Mouse (Mus musculus): Measurements from ENCODE around the gene Tjp3.

Tjp3 gene

GRCm38 (mm10) chr10:81322444-81322843 lies 31.1 kb upstream of the Tjp3 start:
- TF ChIP-seq NANOG (IDR thresholded peaks at IDR 0.05; ENCODE audit: borderline replicate concordance, low read length) (no peak), POU5F1 (IDR thresholded peaks at IDR 0.05; ENCODE audit: borderline replicate concordance, low read length) (no peak), CTCF (conservative IDR thresholded peaks at IDR 0.05; ENCODE audit: low read length) (no peak)
- Histone ChIP-seq H3K4me3 (replicated peaks; ENCODE audit: low read length) (peak overlapping the region; percentile 100), H3K4me1 (replicated peaks; ENCODE audit: low read depth, low read length) (peaks cover 84% of the 10 kb centered on the region), H3K36me3 (ENCODE audit: insufficient read depth, low read length) (peaks cover 75% of the 10 kb centered on the region), H3K9me3 (ENCODE audit: low read length) (no peaks in the 10 kb centered on the region), H3K27me3 (ENCODE audit: insufficient read depth, low read length) (no peaks in the 10 kb centered on the region)

- H3K9me3 ChIP-seq (ENCODE audit: low read length) = no peaks in the 10 kb centered on the region
- peaks cover 84% of the 10 kb centered on the region for H3K4me1 ChIP-seq (replicated peaks; ENCODE audit: low read depth, low read length)
- TF ChIP-seq CTCF (conservative IDR thresholded peaks at IDR 0.05; ENCODE audit: low read length) = no peak
- no peak for TF ChIP-seq NANOG (IDR thresholded peaks at IDR 0.05; ENCODE audit: borderline replicate concordance, low read length)
- no peak for TF ChIP-seq POU5F1 (IDR thresholded peaks at IDR 0.05; ENCODE audit: borderline replicate concordance, low read length)
- H3K36me3 ChIP-seq (ENCODE audit: insufficient read depth, low read length) = peaks cover 66% of the 10 kb centered on the region
- H3K27me3 ChIP-seq (ENCODE audit: insufficient read depth, low read length) = no peaks in the 10 kb centered on the region
- peak overlapping the region; percentile 100 for H3K4me3 ChIP-seq (replicated peaks; ENCODE audit: low read length)
Observed at GRCm38 (mm10) chr10:81321436-81321835, 30.1 kb upstream of the Tjp3 start.

GRCm38 (mm10) chr10:81320550-81321347 lies 29.4 kb upstream of the Tjp3 start, which contains the start of gene Cactin:
Gene Cactin, plus strand, starts transcription at chr10:81321103.
- Histone ChIP-seq H3K36me3 (ENCODE audit: insufficient read depth, low read length) (peaks cover 65% of the 10 kb centered on the region), H3K27me3 (ENCODE audit: insufficient read depth, low read length) (no peaks in the 10 kb centered on the region), H3K4me3 (replicated peaks; ENCODE audit: low read length) (peak within 1 kb of the TSS; percentile 100), H3K9me3 (ENCODE audit: low read length) (no peaks in the 10 kb centered on the region), H3K4me1 (replicated peaks; ENCODE audit: low read depth, low read length) (peaks cover 84% of the 10 kb centered on the region)
- TF ChIP-seq CTCF (conservative IDR thresholded peaks at IDR 0.05; ENCODE audit: low read length) = no peak
- no peak for TF ChIP-seq NANOG (IDR thresholded peaks at IDR 0.05; ENCODE audit: borderline replicate concordance, low read length)
- no peak for TF ChIP-seq POU5F1 (IDR thresholded peaks at IDR 0.05; ENCODE audit: borderline replicate concordance, low read length)

GRCm38 (mm10) chr10:81319741-81320549 lies 28.6 kb upstream of the Tjp3 start:
- TF ChIP-seq POU5F1 (IDR thresholded peaks at IDR 0.05; ENCODE audit: borderline replicate concordance, low read length) = no peak
- TF ChIP-seq NANOG (IDR thresholded peaks at IDR 0.05; ENCODE audit: borderline replicate concordance, low read length) = no peak
- TF ChIP-seq CTCF (conservative IDR thresholded peaks at IDR 0.05; ENCODE audit: low read length) = no peak
- H3K4me3 ChIP-seq (replicated peaks; ENCODE audit: low read length) = peak overlapping the region; percentile 100
- H3K36me3 ChIP-seq (ENCODE audit: insufficient read depth, low read length) = peaks cover 65% of the 10 kb centered on the region
- H3K9me3 ChIP-seq (ENCODE audit: low read length) = no peaks in the 10 kb centered on the region
- no peaks in the 10 kb centered on the region for H3K27me3 ChIP-seq (ENCODE audit: insufficient read depth, low read length)
- H3K4me1 ChIP-seq (replicated peaks; ENCODE audit: low read depth, low read length) = peaks cover 84% of the 10 kb centered on the region

GRCm38 (mm10) chr10:81319330-81319699 lies 27.9 kb upstream of the Tjp3 start:
- Histone ChIP-seq H3K9me3 (ENCODE audit: low read length) (no peaks in the 10 kb centered on the region), H3K4me1 (replicated peaks; ENCODE audit: low read depth, low read length) (peaks cover 83% of the 10 kb centered on the region), H3K36me3 (ENCODE audit: insufficient read depth, low read length) (peaks cover 65% of the 10 kb centered on the region), H3K27me3 (ENCODE audit: insufficient read depth, low read length) (no peaks in the 10 kb centered on the region), H3K4me3 (replicated peaks; ENCODE audit: low read length) (peak overlapping the region; percentile 100)
- TF ChIP-seq POU5F1 (IDR thresholded peaks at IDR 0.05; ENCODE audit: borderline replicate concordance, low read length) = no peak
- TF ChIP-seq NANOG (IDR thresholded peaks at IDR 0.05; ENCODE audit: borderline replicate concordance, low read length) = no peak
- TF ChIP-seq CTCF (conservative IDR thresholded peaks at IDR 0.05; ENCODE audit: low read length) = no peak

GRCm38 (mm10) chr10:81318589-81319329 lies 27.4 kb upstream of the Tjp3 start:
- peak overlapping the region; percentile 100; the same call in 1 of the 2 replicates for H3K4me3 ChIP-seq (replicated peaks; ENCODE audit: low read length)
- H3K4me1 ChIP-seq (replicated peaks; ENCODE audit: low read depth, low read length) = peaks cover 83% of the 10 kb centered on the region
- no peaks in the 10 kb centered on the region for H3K27me3 ChIP-seq (ENCODE audit: insufficient read depth, low read length)
- H3K9me3 ChIP-seq (ENCODE audit: low read length) = no peaks in the 10 kb centered on the region
- no peak for TF ChIP-seq POU5F1 (IDR thresholded peaks at IDR 0.05; ENCODE audit: borderline replicate concordance, low read length)
- no peak for TF ChIP-seq NANOG (IDR thresholded peaks at IDR 0.05; ENCODE audit: borderline replicate concordance, low read length)
- TF ChIP-seq CTCF (conservative IDR thresholded peaks at IDR 0.05; ENCODE audit: low read length) = no peak
- H3K36me3 ChIP-seq (ENCODE audit: insufficient read depth, low read length) = peaks cover 65% of the 10 kb centered on the region

- H3K36me3 ChIP-seq (ENCODE audit: insufficient read depth, low read length) = peaks cover 65% of the 10 kb centered on the region
- H3K4me1 ChIP-seq (replicated peaks; ENCODE audit: low read depth, low read length) = peaks cover 83% of the 10 kb centered on the region
- TF ChIP-seq POU5F1 (IDR thresholded peaks at IDR 0.05; ENCODE audit: borderline replicate concordance, low read length) = no peak
- TF ChIP-seq NANOG (IDR thresholded peaks at IDR 0.05; ENCODE audit: borderline replicate concordance, low read length) = no peak
- no peak for TF ChIP-seq CTCF (conservative IDR thresholded peaks at IDR 0.05; ENCODE audit: low read length)
- H3K4me3 ChIP-seq (replicated peaks; ENCODE audit: low read length) = peak overlapping the region; percentile 72
- no peaks in the 10 kb centered on the region for H3K27me3 ChIP-seq (ENCODE audit: insufficient read depth, low read length)
- no peaks in the 10 kb centered on the region for H3K9me3 ChIP-seq (ENCODE audit: low read length)
Observed at GRCm38 (mm10) chr10:81317273-81317672, 25.9 kb upstream of the Tjp3 start.

Measured in E14TG2a.4 (cell line).